In genomic region chr2:153929871-153930413, GRCm38 (mm10) we compare ENCODE assay signal across 11 mouse cellular contexts. TPM values are rescaled to one million over a fixed set of nuclear protein-coding genes. Genes with fewer than 3 reads are reported as not detected.
DNase-seq lines count a peak whose midpoint lies in the region; TF ChIP-seq lines count a peak whose summit lies in the region.
"Had no signal": no experiment of that assay in that cellular context is flagged by ENCODE, and none has a peak within 500 bp of the region (broad histone marks: within the 10 kb centered on the region; RNA-seq: fewer than 3 reads in every experiment).

No protein-coding gene starts in this region.

- H3K36me3 ChIP-seq in embryonic facial prominence, embryonic 10.5 days (replicated peaks): no peaks in the 10 kb centered on the region
- H3K36me3 ChIP-seq: stomach, embryonic 15.5 days had no signal

- peak; percentile 48 for DNase-seq in gastrocnemius, adult 2 months
- no peak for DNase-seq in gastrocnemius, adult 8-10 months (ENCODE audit: low spot score in 2 of 2)
- DNase-seq in A20 (ENCODE audit: low read depth, low spot score): peak; percentile 63
- DNase-seq in adrenal gland, postnatal 4 days (ENCODE audit: low spot score in 2 of 2): peak; percentile 38 to 62
- DNase-seq in embryonic facial prominence, embryonic 10.5 days (ENCODE audit: low spot score): peak; percentile 67
- peak; percentile 43 for DNase-seq in kidney, adult 9 months
- peak; percentile 27 to 60 for DNase-seq in lung, postnatal 4 days
- DNase-seq in spleen, postnatal 14 days (ENCODE audit: low spot score in 2 of 2): peak; percentile 20 to 41

- H3K9me3 ChIP-seq in embryonic facial prominence, embryonic 10.5 days: no peaks in the 10 kb centered on the region
- H3K9me3 ChIP-seq: stomach, embryonic 15.5 days had no signal

- TF ChIP-seq CTCF in gastrocnemius, adult 2 months (IDR thresholded peaks at IDR 0.05): peak; percentile 79

- 0 out of 2 replicates have a peak, but pooled peaks cover 5% of the 10 kb centered on the region for H3K4me1 ChIP-seq in embryonic facial prominence, embryonic 10.5 days
- H3K4me1 ChIP-seq: stomach, embryonic 15.5 days had no signal

- intact Hi-C loops in gastrocnemius, adult 2 months (cut with DNase I): loop anchor here (2.0 kb wide), 2 partner anchors 123 to 261 kb away; no protein-coding TSS in a partner anchor

- no peak overlapping the region for H3K4me3 ChIP-seq in gastrocnemius, adult 2 months
- H3K4me3 ChIP-seq in embryonic facial prominence, embryonic 10.5 days: no peak overlapping the region
- H3K4me3 ChIP-seq: stomach, embryonic 15.5 days had no signal

- H3K27ac ChIP-seq in gastrocnemius, adult 2 months: no peak overlapping the region
- H3K27ac ChIP-seq in embryonic facial prominence, embryonic 10.5 days (replicated peaks): no peak overlapping the region
- H3K27ac ChIP-seq: stomach, embryonic 15.5 days had no signal

- H3K27me3 ChIP-seq in embryonic facial prominence, embryonic 10.5 days (replicated peaks; ENCODE audit: low read depth, poor library complexity, severe bottlenecking): no peaks in the 10 kb centered on the region
- H3K27me3 ChIP-seq: stomach, embryonic 15.5 days had no signal

- 39% methylated on average over 3 of the region's 3 CpGs for WGBS in embryonic facial prominence, embryonic 10.5 days

RNA-seq across cellular contexts. Expression of gene Bpifb4, which starts 8.1 kb away (rescaled TPM):
- not detected for total RNA-seq in gastrocnemius, adult 2 months (2021)
- total RNA-seq in gastrocnemius, adult 8-10 months (2022): not detected
- under 1 TPM in 1 of 2 experiments, not detected in 1; 0.20 TPM for total RNA-seq in adrenal gland, postnatal 4 days (2021)
- polyA plus RNA-seq in embryonic facial prominence, embryonic 10.5 days (2016; fragmentation: Nextera tagmentation; extraction: Ambion mirVana): 0.10 and 0.16 TPM in 2 replicates
- total RNA-seq: layer of hippocampus, adult 8-10 months had no signal
- polyA plus RNA-seq: Patski; stomach, embryonic 15.5 days had no signal

RNA-seq across cellular contexts. Expression of gene Bpifb3, which starts 11.9 kb away (rescaled TPM):
- not detected for total RNA-seq in gastrocnemius, adult 2 months (2021)
- not detected for total RNA-seq in gastrocnemius, adult 8-10 months (2022)
- not detected for total RNA-seq in adrenal gland, postnatal 4 days (2021)
- polyA plus RNA-seq in embryonic facial prominence, embryonic 10.5 days (2016; fragmentation: Nextera tagmentation; extraction: Ambion mirVana): not detected in 2 replicates
- total RNA-seq: layer of hippocampus, adult 8-10 months had no signal
- polyA plus RNA-seq: Patski; stomach, embryonic 15.5 days had no signal

RNA-seq across cellular contexts. Expression of gene Bpifb6, which starts 29.8 kb away (rescaled TPM):
- not detected for total RNA-seq in gastrocnemius, adult 2 months (2021)
- not detected for total RNA-seq in gastrocnemius, adult 8-10 months (2022)
- 1 to 10 TPM; 3.0 TPM for total RNA-seq in adrenal gland, postnatal 4 days (2021)
- not detected in 2 replicates for polyA plus RNA-seq in embryonic facial prominence, embryonic 10.5 days (2016; fragmentation: Nextera tagmentation; extraction: Ambion mirVana)
- total RNA-seq: layer of hippocampus, adult 8-10 months had no signal
- polyA plus RNA-seq: Patski; stomach, embryonic 15.5 days had no signal

RNA-seq across cellular contexts. Expression of gene Bpifa6, which starts 44.8 kb away (rescaled TPM):
- not detected for total RNA-seq in gastrocnemius, adult 2 months (2021)
- under 1 TPM in 1 of 4 experiments, not detected in 3; 0.19 TPM for total RNA-seq in gastrocnemius, adult 8-10 months (2022)
- not detected for total RNA-seq in adrenal gland, postnatal 4 days (2021)
- not detected in 2 replicates for polyA plus RNA-seq in embryonic facial prominence, embryonic 10.5 days (2016; fragmentation: Nextera tagmentation; extraction: Ambion mirVana)
- total RNA-seq: layer of hippocampus, adult 8-10 months had no signal
- polyA plus RNA-seq: Patski; stomach, embryonic 15.5 days had no signal

RNA-seq across cellular contexts. Expression of gene Bpifb2, which starts 55.1 kb away (rescaled TPM):
- not detected for total RNA-seq in gastrocnemius, adult 2 months (2021)
- not detected for total RNA-seq in gastrocnemius, adult 8-10 months (2022)
- total RNA-seq in adrenal gland, postnatal 4 days (2021): under 1 TPM in 1 of 2 experiments, not detected in 1; 0.17 TPM
- polyA plus RNA-seq in embryonic facial prominence, embryonic 10.5 days (2016; fragmentation: Nextera tagmentation; extraction: Ambion mirVana): not detected in 2 replicates
- total RNA-seq: layer of hippocampus, adult 8-10 months had no signal
- polyA plus RNA-seq: Patski; stomach, embryonic 15.5 days had no signal

Comparison
In these comparisons a context has a peak if more than half of its experiments do, and no peak if none do; other contexts are left out.
1. DNase-seq: peak in gastrocnemius, adult 2 months (single experiment), A20 (single experiment), adrenal gland, postnatal 4 days (2 of 2), embryonic facial prominence, embryonic 10.5 days (single experiment), kidney, adult 9 months (single experiment), lung, postnatal 4 days (2 of 2) and spleen, postnatal 14 days (2 of 2); none in gastrocnemius, adult 8-10 months (0 of 2).